Comparison of ENCODE assay signal across 9 mouse cellular contexts in the genomic region with DNA sequence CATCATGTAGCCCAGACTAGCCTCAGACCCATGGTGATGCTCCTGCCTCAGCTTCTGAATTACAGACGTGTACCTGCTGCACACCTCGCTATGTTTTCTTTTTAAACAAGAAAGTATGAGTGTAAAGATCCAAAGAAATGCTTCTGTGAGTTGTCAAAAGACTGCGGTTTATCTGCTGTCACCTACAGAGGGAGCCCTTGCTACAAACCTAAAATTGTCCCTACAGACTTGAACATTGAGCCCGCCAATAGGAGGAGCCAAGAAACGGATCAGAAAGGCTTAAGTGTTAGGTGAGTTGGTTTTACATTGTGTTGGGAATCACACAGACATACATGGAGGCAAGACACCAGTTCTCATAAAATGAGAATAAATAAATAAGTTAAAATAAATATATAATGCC. TPM values are rescaled to one million over a fixed set of nuclear protein-coding genes. Genes with fewer than 3 reads are reported as not detected.
DNase-seq lines count a peak whose midpoint lies in the region; ATAC-seq and TF ChIP-seq lines count a peak whose summit lies in the region.
"Had no signal": no experiment of that assay in that cellular context is flagged by ENCODE, and none has a peak within 500 bp of the region (broad histone marks: within the 10 kb centered on the region; RNA-seq: fewer than 3 reads in every experiment).

No protein-coding gene starts in this region.

- dilution Hi-C loops in CH12.LX (cut with MboI; ENCODE audit: extremely low pct_ligation_motif_present, extremely low pct_unique_long_range_greater_than_20kb, low sequenced_read_pairs), result no loop called here

- H3K4me2 ChIP-seq in CH12.LX (ENCODE audit: insufficient read depth, low read depth, poor library complexity, severe bottlenecking), result peak overlapping the region; percentile 56; the same call in 1 of the 2 replicates
- no peak overlapping the region for H3K4me2 ChIP-seq in liver, embryonic 13.5 days

- TF ChIP-seq CTCF in CH12.LX (conservative IDR thresholded peaks at IDR 0.05 in 1 of 2, IDR thresholded peaks at IDR 0.05 in 1 of 2; ENCODE audit: low read depth in 2 of 2, low read length in 2 of 2), result peak; percentile 59 to 99; a peak in 3 of 4 replicates

- H3K27ac ChIP-seq in CH12.LX (ENCODE audit: insufficient read depth, low read depth), result no peak overlapping the region
- no peak overlapping the region for H3K27ac ChIP-seq in liver, embryonic 13.5 days

- DNase-seq in adrenal gland, adult (ENCODE audit: inconsistent age in 2 of 2, low spot score in 1 of 2), result peak; percentile 48 to 86
- DNase-seq in adrenal gland, postnatal 25 days, result no peak
- peak; percentile 85 for DNase-seq in CH12.LX (ENCODE audit: extremely low read depth)
- peak; percentile 58 to 59 for DNase-seq in cerebellum, adult 18-20 months
- peak; percentile 63 for DNase-seq in gastrocnemius, adult 18-20 months (ENCODE audit: low spot score)
- DNase-seq in kidney, postnatal 4 days, result peak; percentile 48 to 63
- peak; percentile 48 for DNase-seq in liver, embryonic 13.5 days
- DNase-seq in retina, postnatal 7 days (ENCODE audit: low read depth, low spot score), result peak; percentile 13

- in situ Hi-C loops in CH12.LX (cut with MboI; ENCODE audit: low pct_ligation_motif_present, low pct_unique_long_range_greater_than_20kb, low sequenced_read_pairs), result loop anchor here (10.0 kb wide), 1 partner anchor 160 kb away; the partner anchor contains the start of gene Cdkn2c

- no peak for TF ChIP-seq POLR2A in CH12.LX (IDR thresholded peaks at IDR 0.05; ENCODE audit: low read depth, low read length)

- peak; percentile 86 for TF ChIP-seq RAD21 in CH12.LX (IDR thresholded peaks at IDR 0.05; ENCODE audit: low read depth, low read length)

- WGBS in liver, embryonic 13.5 days (ENCODE audit: insufficient replicate concordance), result 3% methylated on average over 5 of the region's 5 CpGs

- TF ChIP-seq EP300 in CH12.LX (IDR thresholded peaks at IDR 0.05; ENCODE audit: low read length), result no peak

- no peak overlapping the region for H3K9ac ChIP-seq in CH12.LX (ENCODE audit: insufficient read depth, low read depth)
- H3K9ac ChIP-seq in liver, embryonic 13.5 days, result no peak overlapping the region

- H3K4me3 ChIP-seq in CH12.LX (replicated peaks in 1 of 3; ENCODE audit: low read depth in 2 of 3, low read length in 2 of 3, poor library complexity in 1 of 3), result no peak overlapping the region
- H3K4me3 ChIP-seq in liver, embryonic 13.5 days (replicated peaks), result no peak overlapping the region

- no peaks in the 10 kb centered on the region for H3K36me3 ChIP-seq in CH12.LX (replicated peaks in 1 of 2; ENCODE audit: control insufficient read depth in 1 of 2, insufficient read depth in 1 of 2, low read length in 1 of 2)
- H3K36me3 ChIP-seq in liver, embryonic 13.5 days, result no peaks in the 10 kb centered on the region

- no peaks in the 10 kb centered on the region for H3K79me2 ChIP-seq in CH12.LX (replicated peaks; ENCODE audit: control insufficient read depth, extremely low read depth, insufficient read depth, poor library complexity, severe bottlenecking)

- 0 out of 4 replicates have a peak, but pooled peaks cover 0 to 2% of the 10 kb centered on the region in 2 experiments for H3K4me1 ChIP-seq in CH12.LX (ENCODE audit: control insufficient read depth in 1 of 2, insufficient read depth in 2 of 2)
- no peaks in the 10 kb centered on the region for H3K4me1 ChIP-seq in liver, embryonic 13.5 days (replicated peaks)

- no peaks in the 10 kb centered on the region for H3K27me3 ChIP-seq in CH12.LX (replicated peaks)
- peaks cover 3% of the 10 kb centered on the region; the same call in 1 of the 2 replicates for H3K27me3 ChIP-seq in liver, embryonic 13.5 days

- no peak for ATAC-seq in liver, embryonic 13.5 days (ENCODE audit: low read depth)

- no peaks in the 10 kb centered on the region for H3K9me3 ChIP-seq in CH12.LX (replicated peaks; ENCODE audit: low read length)
- no peaks in the 10 kb centered on the region for H3K9me3 ChIP-seq in liver, embryonic 13.5 days (replicated peaks)

TF ChIP-seq in CH12.LX, 34 proteins besides CTCF, POLR2A, EP300 and RAD21:
- TF ChIP-seq SMC3 (IDR thresholded peaks at IDR 0.05; ENCODE audit: low read depth, low read length) (peak; percentile 89), MEF2A (IDR thresholded peaks at IDR 0.05; ENCODE audit: borderline replicate concordance, low read depth, low read length) (peak; percentile 44; the same call in 1 of the 2 replicates), CHD1 (IDR thresholded peaks at IDR 0.05; ENCODE audit: low read depth, low read length) (no peak), ELF1 (IDR thresholded peaks at IDR 0.05; ENCODE audit: low read depth, low read length) (no peak), RCOR1 (conservative IDR thresholded peaks at IDR 0.05; ENCODE audit: low read depth, low read length) (no peak), NRF1 (IDR thresholded peaks at IDR 0.05; ENCODE audit: low read depth, low read length) (no peak), MAZ (IDR thresholded peaks at IDR 0.05; ENCODE audit: low read depth, low read length) (no peak), UBTF (IDR thresholded peaks at IDR 0.05; ENCODE audit: low read depth, low read length) (no peak), TBP (conservative IDR thresholded peaks at IDR 0.05; ENCODE audit: low read depth, low read length) (no peak), ZMIZ1 (IDR thresholded peaks at IDR 0.05; ENCODE audit: low read depth, low read length) (no peak), POLR2AphosphoS2 (IDR thresholded peaks at IDR 0.05; ENCODE audit: low read depth, low read length) (no peak), GABPA (IDR thresholded peaks at IDR 0.05; ENCODE audit: insufficient replicate concordance, low read depth, low read length) (no peak), JUND (conservative IDR thresholded peaks at IDR 0.05; ENCODE audit: low read depth, low read length) (0 out of 2 replicates have a peak, but pooled peaks have one; percentile 29), CHD2 (IDR thresholded peaks at IDR 0.05; ENCODE audit: low read length) (no peak), MAX (IDR thresholded peaks at IDR 0.05; ENCODE audit: low read length) (no peak), SIN3A (IDR thresholded peaks at IDR 0.05; ENCODE audit: low read length) (no peak), BHLHE40 (IDR thresholded peaks at IDR 0.05; ENCODE audit: low read depth, low read length) (no peak), E2F4 (IDR thresholded peaks at IDR 0.05; ENCODE audit: insufficient replicate concordance, low read depth, low read length) (peak; percentile 81; the same call in 1 of the 2 replicates), NELFE (IDR thresholded peaks at IDR 0.05; ENCODE audit: low read depth, low read length) (peak; percentile 42; the same call in 1 of the 2 replicates), ZC3H11A (IDR thresholded peaks at IDR 0.05; ENCODE audit: low read depth, low read length) (peak; percentile 47; the same call in 1 of the 2 replicates), ZNF384 (IDR thresholded peaks at IDR 0.05; ENCODE audit: low read depth, low read length) (no peak), MYC (IDR thresholded peaks at IDR 0.05; ENCODE audit: low read depth, low read length) (no peak), TCF12 (IDR thresholded peaks at IDR 0.05; ENCODE audit: low read depth, low read length) (0 out of 2 replicates have a peak, but pooled peaks have one; percentile 14), MAFK (IDR thresholded peaks at IDR 0.05; ENCODE audit: insufficient replicate concordance, low read length) (no peak)
TF ChIP-seq in CH12.LX: peak in this region for 7.

RNA-seq across cellular contexts. Expression of gene Rnf11, which starts 20.4 kb away (rescaled TPM):
- 184 and 194 TPM in 2 replicates for total RNA-seq in adrenal gland, postnatal 25 days (2021)
- 11.4 and 11.9 TPM in 2 replicates for total RNA-seq in CH12.LX (2012; rRNA removed)
- 30.9 and 32.5 TPM in 2 replicates for total RNA-seq in CH12.LX (2014; rRNA removed)
- 13.7 and 14.8 TPM in 2 replicates for polyA plus RNA-seq in CH12.LX (2012; ENCODE audit: insufficient read length, low read depth)
- 100 to 1,000 TPM; 123 to 131 TPM for total RNA-seq in gastrocnemius, adult 18-20 months (2021)
- polyA plus RNA-seq in liver, embryonic 13.5 days (2015; fragmentation: Nextera tagmentation; extraction: Ambion mirVana), result 30.5 and 31.1 TPM in 2 replicates

RNA-seq across cellular contexts. Expression of gene 4930522H14Rik, which starts 26.2 kb away (rescaled TPM):
- not detected in 2 replicates for total RNA-seq in adrenal gland, postnatal 25 days (2021)
- not detected in 2 replicates for total RNA-seq in CH12.LX (2012; rRNA removed)
- total RNA-seq in CH12.LX (2014; rRNA removed), result not detected in 2 replicates
- polyA plus RNA-seq in CH12.LX (2012; ENCODE audit: insufficient read length, low read depth), result not detected in 2 replicates
- total RNA-seq in gastrocnemius, adult 18-20 months (2021), result not detected
- not detected in 2 replicates for polyA plus RNA-seq in liver, embryonic 13.5 days (2015; fragmentation: Nextera tagmentation; extraction: Ambion mirVana)
- polyA plus RNA-seq: lung, embryonic 16.5 days had no signal
